Mouse (Mus musculus): ENCODE measurements around the gene Lrrc1. TPM values are rescaled to one million over a fixed set of nuclear protein-coding genes. Genes with fewer than 3 reads are reported as not detected.

The Lrrc1 gene
- polyA plus RNA-seq, 1 experiment from 2014 or later, result 19.7 TPM

- ATAC-seq (ENCODE audit: insufficient number of reproducible peaks, insufficient read depth, low FRiP score, low read depth), result no peak
- WGBS, result 92% methylated on average over 4 of the region's 4 CpGs
These were observed 20.9 kb downstream of the Lrrc1 start for GRCm38 (mm10) chr9:77523793-77524192.

GRCm38 (mm10) chr9:77522476-77522875 is 22.2 kb downstream of the Lrrc1 start:
- Histone ChIP-seq H3K9ac (replicated peaks; ENCODE audit: low read depth, low read length) (no peak overlapping the region), H3K27me3 (ENCODE audit: control insufficient read depth, insufficient read depth, low read length) (no peaks in the 10 kb centered on the region), H3K27ac (ENCODE audit: low read length) (no peak overlapping the region), H3K36me3 (ENCODE audit: control insufficient read depth, insufficient read depth, low read length) (no peaks in the 10 kb centered on the region), H3K4me2 (replicated peaks; ENCODE audit: low read depth, low read length) (no peak overlapping the region), H3K9me3 (ENCODE audit: control insufficient read depth, low read depth, low read length) (no peaks in the 10 kb centered on the region), H3K4me1 (ENCODE audit: control insufficient read depth, insufficient read depth, low read length) (peaks cover 9% of the 10 kb centered on the region), H3K4me3 (ENCODE audit: low read depth, low read length) (no peak overlapping the region)
- ATAC-seq (ENCODE audit: insufficient number of reproducible peaks, insufficient read depth, low FRiP score, low read depth), result no peak
- 85% methylated on average over 3 of the region's 3 CpGs for WGBS

More at GRCm38 (mm10) chr9:77523793-77524192, 20.9 kb downstream of the Lrrc1 start:
- Histone ChIP-seq H3K9me3 (ENCODE audit: control insufficient read depth, low read depth, low read length) (no peaks in the 10 kb centered on the region), H3K9ac (replicated peaks; ENCODE audit: low read depth, low read length) (no peak overlapping the region), H3K4me1 (ENCODE audit: control insufficient read depth, insufficient read depth, low read length) (peaks cover 6% of the 10 kb centered on the region), H3K4me3 (ENCODE audit: low read depth, low read length) (no peak overlapping the region), H3K36me3 (ENCODE audit: control insufficient read depth, insufficient read depth, low read length) (no peaks in the 10 kb centered on the region), H3K27ac (ENCODE audit: low read length) (no peak overlapping the region), H3K27me3 (ENCODE audit: control insufficient read depth, insufficient read depth, low read length) (no peaks in the 10 kb centered on the region), H3K4me2 (replicated peaks; ENCODE audit: low read depth, low read length) (no peak overlapping the region)

- Histone ChIP-seq H3K4me3 (ENCODE audit: low read depth, low read length) (no peak overlapping the region), H3K36me3 (ENCODE audit: control insufficient read depth, insufficient read depth, low read length) (no peaks in the 10 kb centered on the region), H3K4me2 (replicated peaks; ENCODE audit: low read depth, low read length) (no peak overlapping the region), H3K4me1 (ENCODE audit: control insufficient read depth, insufficient read depth, low read length) (peaks cover 8% of the 10 kb centered on the region; the same call in 1 of the 2 replicates), H3K27me3 (ENCODE audit: control insufficient read depth, insufficient read depth, low read length) (no peaks in the 10 kb centered on the region), H3K9me3 (ENCODE audit: control insufficient read depth, low read depth, low read length) (no peaks in the 10 kb centered on the region), H3K9ac (replicated peaks; ENCODE audit: low read depth, low read length) (no peak overlapping the region), H3K27ac (ENCODE audit: low read length) (no peak overlapping the region)
- 66% methylated on average over 2 of the region's 2 CpGs for whole genome bisulfite sequencing
- ATAC-seq (ENCODE audit: insufficient number of reproducible peaks, insufficient read depth, low FRiP score, low read depth), result no peak
These were observed 25.5 kb downstream of the Lrrc1 start for GRCm38 (mm10) chr9:77519198-77519597.

- Histone ChIP-seq H3K4me1 (ENCODE audit: control insufficient read depth, insufficient read depth, low read length) (peaks cover 19% of the 10 kb centered on the region), H3K27me3 (ENCODE audit: control insufficient read depth, insufficient read depth, low read length) (no peaks in the 10 kb centered on the region), H3K27ac (ENCODE audit: low read length) (no peak overlapping the region), H3K4me2 (replicated peaks; ENCODE audit: low read depth, low read length) (no peak overlapping the region), H3K9me3 (ENCODE audit: control insufficient read depth, low read depth, low read length) (no peaks in the 10 kb centered on the region), H3K36me3 (ENCODE audit: control insufficient read depth, insufficient read depth, low read length) (no peaks in the 10 kb centered on the region), H3K9ac (replicated peaks; ENCODE audit: low read depth, low read length) (no peak overlapping the region), H3K4me3 (ENCODE audit: low read depth, low read length) (no peak overlapping the region)
- 73% methylated on average over 7 of the region's 7 CpGs for WGBS
- ATAC-seq (ENCODE audit: insufficient number of reproducible peaks, insufficient read depth, low FRiP score, low read depth), result no peak
These were observed 27.8 kb downstream of the Lrrc1 start for GRCm38 (mm10) chr9:77516782-77517364.

- Histone ChIP-seq H3K27ac (ENCODE audit: low read length) (no peak overlapping the region), H3K27me3 (ENCODE audit: control insufficient read depth, insufficient read depth, low read length) (no peaks in the 10 kb centered on the region), H3K4me1 (ENCODE audit: control insufficient read depth, insufficient read depth, low read length) (peaks cover 19% of the 10 kb centered on the region), H3K9ac (replicated peaks; ENCODE audit: low read depth, low read length) (no peak overlapping the region), H3K4me3 (ENCODE audit: low read depth, low read length) (no peak overlapping the region), H3K36me3 (ENCODE audit: control insufficient read depth, insufficient read depth, low read length) (no peaks in the 10 kb centered on the region), H3K9me3 (ENCODE audit: control insufficient read depth, low read depth, low read length) (no peaks in the 10 kb centered on the region), H3K4me2 (replicated peaks; ENCODE audit: low read depth, low read length) (no peak overlapping the region)
- ATAC-seq (ENCODE audit: insufficient number of reproducible peaks, insufficient read depth, low FRiP score, low read depth), result no peak
- WGBS, result 64% methylated on average over 3 of the region's 3 CpGs
These were observed 30.8 kb downstream of the Lrrc1 start for GRCm38 (mm10) chr9:77513892-77514291.

DNA sequence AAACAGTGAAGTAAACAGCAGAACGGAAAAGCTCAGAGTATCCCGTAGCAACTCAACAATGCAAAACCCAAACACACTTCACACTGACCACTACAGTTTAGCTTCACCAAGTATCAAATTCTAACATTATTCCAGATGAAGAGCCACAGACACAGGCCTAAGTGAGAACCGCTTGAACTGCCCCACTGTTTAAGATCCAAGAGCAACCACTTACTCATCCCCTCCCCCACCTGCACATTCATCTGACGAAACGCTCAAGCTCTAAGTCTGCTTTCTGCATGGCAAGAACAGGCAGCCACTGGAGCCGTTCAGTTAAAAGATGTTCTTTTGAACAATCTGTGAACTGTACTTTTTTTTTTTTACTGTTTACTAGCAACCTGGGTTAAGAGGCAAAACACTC is 32.5 kb downstream of the Lrrc1 start:
- Histone ChIP-seq H3K4me1 (ENCODE audit: control insufficient read depth, insufficient read depth, low read length) (peaks cover 15% of the 10 kb centered on the region), H3K27me3 (ENCODE audit: control insufficient read depth, insufficient read depth, low read length) (no peaks in the 10 kb centered on the region), H3K4me2 (replicated peaks; ENCODE audit: low read depth, low read length) (no peak overlapping the region), H3K36me3 (ENCODE audit: control insufficient read depth, insufficient read depth, low read length) (no peaks in the 10 kb centered on the region), H3K4me3 (ENCODE audit: low read depth, low read length) (no peak overlapping the region), H3K27ac (ENCODE audit: low read length) (no peak overlapping the region), H3K9ac (replicated peaks; ENCODE audit: low read depth, low read length) (no peak overlapping the region), H3K9me3 (ENCODE audit: control insufficient read depth, low read depth, low read length) (no peaks in the 10 kb centered on the region)
- WGBS, result 26% methylated on average over 6 of the region's 6 CpGs
- no peak for ATAC-seq (ENCODE audit: insufficient number of reproducible peaks, insufficient read depth, low FRiP score, low read depth)

DNA sequence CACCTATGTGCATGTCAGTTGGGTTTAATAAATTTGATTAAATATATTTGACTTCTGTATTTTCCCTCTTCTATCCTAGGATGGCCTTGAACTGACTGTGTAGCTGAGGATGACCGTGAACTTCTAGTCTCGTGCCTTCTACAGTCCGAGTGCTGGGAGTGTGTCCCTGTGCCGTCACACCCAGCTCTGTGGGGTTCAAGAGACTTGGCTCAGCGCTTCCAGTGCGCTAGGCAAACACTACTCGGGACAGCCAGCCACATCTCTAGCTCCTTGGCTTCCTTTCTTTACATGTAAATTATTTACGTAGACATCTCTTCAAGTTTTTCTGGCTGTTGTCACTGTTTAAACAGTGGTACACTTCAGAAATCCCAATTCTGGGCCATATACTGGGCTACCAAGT is 34.1 kb downstream of the Lrrc1 start:
- H3K4me3 ChIP-seq (ENCODE audit: low read depth, low read length), result no peak overlapping the region
- H3K4me2 ChIP-seq (replicated peaks; ENCODE audit: low read depth, low read length), result no peak overlapping the region
- no peak overlapping the region for H3K27ac ChIP-seq (ENCODE audit: low read length)
- no peaks in the 10 kb centered on the region for H3K9me3 ChIP-seq (ENCODE audit: control insufficient read depth, low read depth, low read length)
- no peak overlapping the region for H3K9ac ChIP-seq (replicated peaks; ENCODE audit: low read depth, low read length)
- H3K27me3 ChIP-seq (ENCODE audit: control insufficient read depth, insufficient read depth, low read length), result no peaks in the 10 kb centered on the region
- no peak for ATAC-seq (ENCODE audit: insufficient number of reproducible peaks, insufficient read depth, low FRiP score, low read depth)
- H3K36me3 ChIP-seq (ENCODE audit: control insufficient read depth, insufficient read depth, low read length), result no peaks in the 10 kb centered on the region
- peaks cover 11% of the 10 kb centered on the region for H3K4me1 ChIP-seq (ENCODE audit: control insufficient read depth, insufficient read depth, low read length)
- 61% methylated on average over 8 of the region's 8 CpGs for WGBS

GRCm38 (mm10) chr9:77507743-77508394 is 36.8 kb downstream of the Lrrc1 start:
- no peak overlapping the region for H3K27ac ChIP-seq (ENCODE audit: low read length)
- ATAC-seq (ENCODE audit: insufficient number of reproducible peaks, insufficient read depth, low FRiP score, low read depth), result no peak
- no peak overlapping the region for H3K4me2 ChIP-seq (replicated peaks; ENCODE audit: low read depth, low read length)
- WGBS, result 85% methylated on average over 3 of the region's 3 CpGs
- peaks cover 11% of the 10 kb centered on the region; the same call in 1 of the 2 replicates for H3K4me1 ChIP-seq (ENCODE audit: control insufficient read depth, insufficient read depth, low read length)
- no peak overlapping the region for H3K4me3 ChIP-seq (ENCODE audit: low read depth, low read length)
- H3K36me3 ChIP-seq (ENCODE audit: control insufficient read depth, insufficient read depth, low read length), result no peaks in the 10 kb centered on the region
- H3K9me3 ChIP-seq (ENCODE audit: control insufficient read depth, low read depth, low read length), result no peaks in the 10 kb centered on the region
- no peak overlapping the region for H3K9ac ChIP-seq (replicated peaks; ENCODE audit: low read depth, low read length)
- H3K27me3 ChIP-seq (ENCODE audit: control insufficient read depth, insufficient read depth, low read length), result no peaks in the 10 kb centered on the region

Measured in stomach, embryonic 14.5 days (tissue).